Mouse (Mus musculus) stomach, embryonic 14.5 days (tissue): ENCODE data around the gene Hist1h2bb. TPM values are rescaled to one million over a fixed set of nuclear protein-coding genes. Genes with fewer than 3 reads are reported as not detected.
"Not testable (repeated sequence)": the region's sequence is repeated elsewhere in the genome, so short reads cannot be mapped to it uniquely, and the experiment has no call there.

Experiments
- ATAC-seq: fragments of 200-750 bp; cut with Nextera tagmentation; 2 replicates; pipeline ENCODE4 v1.8.0; 2017; ENCODE audit warnings: low read depth, moderate TSS enrichment; ENCODE audit not compliant: insufficient number of reproducible peaks, insufficient read depth, low FRiP score
- H3K27ac ChIP-seq: fragments of 300-500 bp; sonication (generic); 2 replicates; pipeline ENCODE4 v1.5.1; 2014; ENCODE audit warnings: mild to moderate bottlenecking, low read length, moderate library complexity, mixed read lengths
- H3K27me3 ChIP-seq: fragments of 300-500 bp; sonication (generic); 2 replicates; pipeline ENCODE4 v1.6.1; 2014; ENCODE audit warnings: low read length, control low read depth, mixed read lengths; ENCODE audit not compliant: control insufficient read depth, insufficient read depth
- H3K36me3 ChIP-seq: fragments of 300-500 bp; sonication (generic); 2 replicates; pipeline ENCODE4 v1.6.1; 2014; ENCODE audit warnings: mild to moderate bottlenecking, control low read depth, low read length, moderate library complexity, mixed read lengths; ENCODE audit not compliant: control insufficient read depth, insufficient read depth
- H3K4me1 ChIP-seq: fragments of 300-500 bp; sonication (generic); 2 replicates; pipeline ENCODE4 v1.6.1; 2014; ENCODE audit warnings: low read length, control low read depth, mixed read lengths; ENCODE audit not compliant: control insufficient read depth, insufficient read depth
- H3K4me2 ChIP-seq: fragments of 300-500 bp; sonication (generic); replicated peaks from 2 replicates; pipeline ENCODE4 v1.6.1; 2014; ENCODE audit warnings: low read depth, low read length, control low read depth
- H3K4me3 ChIP-seq: fragments of 300-500 bp; sonication (generic); 2 replicates; pipeline ENCODE4 v1.5.1; 2014; ENCODE audit warnings: low read depth, low read length, control low read depth
- H3K9ac ChIP-seq: fragments of 300-500 bp; sonication (generic); replicated peaks from 2 replicates; pipeline ENCODE4 v1.6.1; 2014; ENCODE audit warnings: low read depth, mild to moderate bottlenecking, control low read depth, low read length, moderate library complexity, mixed read lengths
- H3K9me3 ChIP-seq: fragments of 300-500 bp; sonication (generic); 2 replicates; pipeline ENCODE4 v1.6.1; 2016; ENCODE audit warnings: low read depth, low read length, control low read depth; ENCODE audit not compliant: control insufficient read depth
- WGBS: fragments of 180-500 bp; shearing (Covaris S2); extraction: QIAGEN DNeasy Blood & Tissue Kit; methylation state at CpG from one replicate; pipeline ENCODE4 v1.1.7; 2014; 5-methylcytosine and 5-hydroxymethylcytosine counted together
- polyA plus RNA-seq: library from polyadenylated mRNA; unstranded; fragments of >200 nt; fragmentation: Nextera tagmentation; extraction: Ambion mirVana; gene quantifications from 2 replicates; pipeline ENCODE4 v1.2.1, GENCODE M21; 2014

Gene Hist1h2bb
- polyA plus RNA-seq, 1 experiment from 2014 or later = 2.0 TPM

- WGBS = 2% methylated on average over 14 of the region's 23 CpGs
- peaks cover 13% of the 10 kb centered on the region for H3K4me1 ChIP-seq
- no peak for ATAC-seq
- no peaks in the 10 kb centered on the region for H3K27me3 ChIP-seq
- peak overlapping the region; percentile 70 for H3K4me2 ChIP-seq
- no peaks in the 10 kb centered on the region for H3K36me3 ChIP-seq
- H3K4me3 ChIP-seq = peak overlapping the region; percentile 39
- peak overlapping the region; percentile 92 for H3K27ac ChIP-seq
- no peaks in the 10 kb centered on the region for H3K9me3 ChIP-seq
- peak overlapping the region; percentile 40; the same call in 1 of the 2 replicates for H3K9ac ChIP-seq
These were observed 10.8 kb downstream of the Hist1h2bb start for GRCm38 (mm10) chr13:23757211-23757773.

- Histone ChIP-seq H3K9me3 (no peaks in the 10 kb centered on the region), H3K4me3 (no peak overlapping the region), H3K27ac (peak overlapping the region; percentile 92; the same call in 1 of the 2 replicates), H3K36me3 (no peaks in the 10 kb centered on the region), H3K27me3 (no peaks in the 10 kb centered on the region), H3K4me2 (no peak overlapping the region), H3K9ac (no peak overlapping the region), H3K4me1 (peaks cover 11% of the 10 kb centered on the region)
- no peak for ATAC-seq
- 43% methylated on average over 3 of the region's 3 CpGs for WGBS
These were observed 11.4 kb downstream of the Hist1h2bb start for GRCm38 (mm10) chr13:23757921-23758320.

- H3K4me2 ChIP-seq = no peak overlapping the region
These were observed 12.8 kb downstream of the Hist1h2bb start for GRCm38 (mm10) chr13:23759251-23759771.

GRCm38 (mm10) chr13:23759916-23760239 lies 13.3 kb downstream of the Hist1h2bb start:
- no peaks in the 10 kb centered on the region for H3K9me3 ChIP-seq
- peak overlapping the region; percentile 50 for H3K4me3 ChIP-seq
- no peaks in the 10 kb centered on the region for H3K36me3 ChIP-seq
- peak overlapping the region; percentile 67 for H3K4me2 ChIP-seq
- 63% methylated on average over 1 of the region's 1 CpGs for WGBS
- H3K27me3 ChIP-seq = no peaks in the 10 kb centered on the region
- H3K27ac ChIP-seq = peak overlapping the region; percentile 75
- H3K4me1 ChIP-seq = peaks cover 11% of the 10 kb centered on the region
- ATAC-seq = no peak
- H3K9ac ChIP-seq = peak overlapping the region; percentile 22

More at GRCm38 (mm10) chr13:23759251-23759771, 12.8 kb downstream of the Hist1h2bb start:
- Histone ChIP-seq H3K36me3 (no peaks in the 10 kb centered on the region), H3K4me3 (no peak overlapping the region), H3K9ac (no peak overlapping the region), H3K4me1 (peaks cover 8% of the 10 kb centered on the region), H3K27me3 (no peaks in the 10 kb centered on the region), H3K27ac (no peak overlapping the region; the same call in 1 of the 2 replicates), H3K9me3 (no peaks in the 10 kb centered on the region)
- 71% methylated on average over 3 of the region's 3 CpGs for WGBS
- no peak for ATAC-seq

GRCm38 (mm10) chr13:23760240-23760971 lies 13.9 kb downstream of the Hist1h2bb start:
- no peak for ATAC-seq
- H3K36me3 ChIP-seq = no peaks in the 10 kb centered on the region
- peaks cover 11% of the 10 kb centered on the region for H3K4me1 ChIP-seq
- H3K9ac ChIP-seq = peak overlapping the region; percentile 22
- no peaks in the 10 kb centered on the region for H3K9me3 ChIP-seq
- H3K27me3 ChIP-seq = no peaks in the 10 kb centered on the region
- H3K4me3 ChIP-seq = peak overlapping the region; percentile 50
- H3K4me2 ChIP-seq = peak overlapping the region; percentile 67
- H3K27ac ChIP-seq = peak overlapping the region; percentile 75
- WGBS = 2% methylated on average over 19 of the region's 27 CpGs

- under 1% methylated on average over 67 of the region's 72 CpGs for WGBS
- Histone ChIP-seq H3K27ac (peak within 1 kb of the TSS; percentile 92), H3K4me1 (peaks cover 11% of the 10 kb centered on the region), H3K4me2 (peak within 1 kb of the TSS; percentile 67), H3K36me3 (no peaks in the 10 kb centered on the region), H3K9me3 (no peaks in the 10 kb centered on the region), H3K27me3 (no peaks in the 10 kb centered on the region), H3K9ac (peak within 1 kb of the TSS; percentile 45), H3K4me3 (peak within 1 kb of the TSS; percentile 50)
- ATAC-seq = peak; percentile 79
These were observed 14.7 kb downstream of the Hist1h2bb start, which contains the start of gene Hist1h4a for GRCm38 (mm10) chr13:23760972-23761864. Hist1h4a (minus strand) TSS chr13:23761230.

GRCm38 (mm10) chr13:23761871-23762821 lies 15.6 kb downstream of the Hist1h2bb start, which contains the start of gene Hist1h3a:
Hist1h3a (minus strand) TSS chr13:23762386.
- H3K36me3 ChIP-seq, H3K27me3 ChIP-seq, H3K9me3 ChIP-seq: not testable (repeated sequence)
- Histone ChIP-seq H3K27ac (peak within 1 kb of the TSS; percentile 98), H3K4me1 (peaks cover 11% of the 10 kb centered on the region), H3K9ac (peak within 1 kb of the TSS; percentile 55), H3K4me3 (peak within 1 kb of the TSS; percentile 50), H3K4me2 (peak within 1 kb of the TSS; percentile 67)
- WGBS = under 1% methylated on average over 33 of the region's 52 CpGs
- peak; percentile 73 for ATAC-seq
